Mouse (Mus musculus) liver, embryonic 15.5 days (tissue): ENCODE data around the gene Palm2. TPM values are rescaled to one million over a fixed set of nuclear protein-coding genes. Genes with fewer than 3 reads are reported as not detected.

Source experiments
- ATAC-seq: fragments of 200-750 bp; cut with Nextera tagmentation; 2 replicates; pipeline ENCODE4 v1.8.0; 2017; ENCODE audit warnings: moderate number of reproducible peaks, mild to moderate bottlenecking, moderate library complexity; ENCODE audit not compliant: insufficient read depth
- H3K27ac ChIP-seq: fragments of 300-500 bp; sonication (generic); replicated peaks from 2 replicates; pipeline ENCODE4 v1.5.1; 2015; ENCODE audit warnings: mild to moderate bottlenecking, inconsistent platforms
- H3K27me3 ChIP-seq: fragments of 300-500 bp; sonication (generic); 2 replicates; pipeline ENCODE4 v1.6.1; 2015; ENCODE audit warnings: mild to moderate bottlenecking, inconsistent platforms
- H3K36me3 ChIP-seq: fragments of 300-500 bp; sonication (generic); replicated peaks from 2 replicates; pipeline ENCODE4 v1.6.1; 2015; ENCODE audit warnings: moderate library complexity, mild to moderate bottlenecking, inconsistent platforms
- H3K4me1 ChIP-seq: fragments of 300-500 bp; sonication (generic); replicated peaks from 2 replicates; pipeline ENCODE4 v1.6.1; 2015; ENCODE audit warnings: inconsistent platforms
- H3K4me2 ChIP-seq: fragments of 300-500 bp; sonication (generic); 2 replicates; pipeline ENCODE4 v1.6.1; 2015; ENCODE audit warnings: moderate library complexity, mild to moderate bottlenecking, inconsistent platforms
- H3K4me3 ChIP-seq: fragments of 300-500 bp; sonication (generic); replicated peaks from 2 replicates; pipeline ENCODE4 v1.5.1; 2015; ENCODE audit warnings: mild to moderate bottlenecking, inconsistent platforms
- H3K9ac ChIP-seq: fragments of 300-500 bp; sonication (generic); 2 replicates; pipeline ENCODE4 v1.6.1; 2015; ENCODE audit warnings: moderate library complexity, mild to moderate bottlenecking, inconsistent platforms
- H3K9me3 ChIP-seq: fragments of 300-500 bp; sonication (generic); replicated peaks from 2 replicates; pipeline ENCODE4 v1.6.1; 2016; ENCODE audit warnings: inconsistent platforms
- WGBS: fragments of 180-500 bp; shearing (Covaris S2); methylation state at CpG from one replicate; pipeline ENCODE4 v1.1.7; 2015; ENCODE audit warnings: mixed read lengths; ENCODE audit not compliant: insufficient replicate concordance; 5-methylcytosine and 5-hydroxymethylcytosine counted together
- polyA plus RNA-seq: library from polyadenylated mRNA; unstranded; fragments of >200 nt; fragmentation: Nextera tagmentation; extraction: Ambion mirVana; gene quantifications from 2 replicates; pipeline ENCODE4 v1.2.1, GENCODE M21; 2015

Gene Palm2
- polyA plus RNA-seq, 1 experiment from 2014 or later: 0.16 TPM

DNA sequence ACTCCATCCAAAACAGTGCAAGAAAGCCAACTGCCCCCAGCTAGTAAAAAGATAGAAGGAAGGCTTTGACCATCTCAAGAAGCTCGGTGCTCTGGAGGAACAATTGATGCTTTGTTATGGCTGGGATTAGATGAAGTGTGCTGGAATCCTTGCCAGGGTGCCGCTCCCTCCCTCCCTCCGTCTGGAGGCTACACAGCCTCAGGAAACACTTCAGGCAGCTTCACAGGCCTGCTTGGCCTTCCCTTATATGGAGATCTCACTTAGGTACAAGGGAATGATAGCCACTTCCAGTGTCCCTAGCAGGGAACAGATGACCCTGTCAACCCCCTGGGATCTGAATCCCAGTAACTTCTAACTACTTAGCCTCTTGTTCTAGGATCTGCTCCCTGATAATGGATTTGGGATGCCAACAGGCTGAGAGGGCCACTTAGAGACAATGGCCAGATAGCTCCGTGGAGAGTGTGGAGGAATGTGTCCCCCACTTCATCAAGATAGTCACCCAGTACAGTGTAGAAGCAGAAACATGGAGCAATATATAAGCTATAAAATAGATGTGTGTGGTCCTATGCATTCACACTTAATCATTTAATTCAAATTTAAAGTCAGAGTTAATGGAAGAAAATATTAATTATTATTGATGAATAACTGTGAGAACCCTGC lies 104.1 kb downstream of the Palm2 start:
- no peak for ATAC-seq

DNA sequence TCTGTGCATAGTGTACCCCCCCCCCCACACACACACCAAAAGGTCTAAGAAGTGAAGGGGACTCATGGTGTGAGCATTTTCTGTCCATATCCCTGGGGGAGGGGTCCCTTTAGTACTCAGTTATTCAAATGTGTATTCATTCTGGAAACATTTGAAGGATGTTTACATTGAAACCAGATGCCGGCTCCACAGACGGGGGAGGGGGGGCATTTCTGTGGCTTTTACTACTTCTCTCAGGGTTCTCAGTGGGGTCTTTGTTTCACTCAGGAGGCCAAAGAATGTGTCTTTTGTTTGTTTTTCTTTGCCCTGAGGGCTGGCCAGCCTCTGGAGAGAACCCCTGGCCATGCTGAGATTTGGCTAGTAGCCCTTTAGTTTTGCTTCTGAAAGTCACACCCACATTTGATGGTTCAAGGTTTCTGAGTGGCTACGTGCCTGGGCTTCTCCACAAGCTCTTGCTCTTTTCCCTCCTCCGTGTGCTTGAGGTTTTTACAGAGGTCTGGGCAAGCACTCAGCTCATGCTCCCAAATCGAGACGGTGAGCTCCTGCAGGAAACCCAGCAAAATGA lies 109.7 kb downstream of the Palm2 start:
- Histone ChIP-seq H3K4me3 (no peak overlapping the region), H3K27me3 (no peaks in the 10 kb centered on the region), H3K9me3 (no peaks in the 10 kb centered on the region), H3K36me3 (no peaks in the 10 kb centered on the region), H3K4me2 (no peak overlapping the region), H3K4me1 (no peaks in the 10 kb centered on the region), H3K9ac (no peak overlapping the region), H3K27ac (no peak overlapping the region)
- no peak for ATAC-seq
- 11% methylated on average over 6 of the region's 6 CpGs for WGBS

More for the DNA sequence above, 104.1 kb downstream of the Palm2 start:
- H3K9me3 ChIP-seq: no peaks in the 10 kb centered on the region
- H3K27me3 ChIP-seq: no peaks in the 10 kb centered on the region
- H3K9ac ChIP-seq: no peak overlapping the region
- H3K4me2 ChIP-seq: no peak overlapping the region
- no peaks in the 10 kb centered on the region for H3K4me1 ChIP-seq
- H3K27ac ChIP-seq: no peak overlapping the region
- no peak overlapping the region for H3K4me3 ChIP-seq
- no peaks in the 10 kb centered on the region for H3K36me3 ChIP-seq
- 27% methylated on average over 4 of the region's 4 CpGs for WGBS

DNA sequence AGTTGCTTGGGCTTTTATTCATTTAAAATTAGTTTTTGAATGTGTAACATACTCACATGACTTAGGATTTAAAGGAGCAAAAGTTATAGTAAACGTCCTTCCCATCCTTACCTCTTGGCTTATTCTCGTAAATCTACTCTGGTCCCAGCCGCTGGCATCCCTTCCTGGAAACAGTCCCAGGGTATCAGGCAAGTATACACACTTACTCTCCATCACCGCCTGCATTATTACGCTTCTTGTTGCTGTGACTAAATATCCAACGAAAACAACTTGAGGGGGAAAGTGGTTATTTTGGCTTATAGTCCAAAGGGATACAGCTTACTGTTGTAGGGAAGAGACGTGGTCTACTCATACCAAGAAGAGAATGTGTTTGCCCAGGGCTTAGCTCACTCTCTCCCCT lies 113.7 kb downstream of the Palm2 start:
- 57% methylated on average over 7 of the region's 7 CpGs for WGBS
- no peak overlapping the region for H3K4me3 ChIP-seq
- no peaks in the 10 kb centered on the region for H3K4me1 ChIP-seq
- no peaks in the 10 kb centered on the region for H3K27me3 ChIP-seq
- no peak for ATAC-seq
- H3K27ac ChIP-seq: no peak overlapping the region
- H3K9me3 ChIP-seq: no peaks in the 10 kb centered on the region
- no peaks in the 10 kb centered on the region for H3K36me3 ChIP-seq
- no peak overlapping the region for H3K9ac ChIP-seq
- H3K4me2 ChIP-seq: no peak overlapping the region

GRCm38 (mm10) chr4:57550216-57550615 lies 116.2 kb downstream of the Palm2 start:
- no peak for ATAC-seq
- no peaks in the 10 kb centered on the region for H3K9me3 ChIP-seq
- H3K4me3 ChIP-seq: no peak overlapping the region
- no peaks in the 10 kb centered on the region for H3K27me3 ChIP-seq
- H3K36me3 ChIP-seq: no peaks in the 10 kb centered on the region
- WGBS: 15% methylated on average over 1 of the region's 1 CpGs
- H3K27ac ChIP-seq: no peak overlapping the region
- no peaks in the 10 kb centered on the region for H3K4me1 ChIP-seq
- no peak overlapping the region for H3K4me2 ChIP-seq
- H3K9ac ChIP-seq: no peak overlapping the region

DNA sequence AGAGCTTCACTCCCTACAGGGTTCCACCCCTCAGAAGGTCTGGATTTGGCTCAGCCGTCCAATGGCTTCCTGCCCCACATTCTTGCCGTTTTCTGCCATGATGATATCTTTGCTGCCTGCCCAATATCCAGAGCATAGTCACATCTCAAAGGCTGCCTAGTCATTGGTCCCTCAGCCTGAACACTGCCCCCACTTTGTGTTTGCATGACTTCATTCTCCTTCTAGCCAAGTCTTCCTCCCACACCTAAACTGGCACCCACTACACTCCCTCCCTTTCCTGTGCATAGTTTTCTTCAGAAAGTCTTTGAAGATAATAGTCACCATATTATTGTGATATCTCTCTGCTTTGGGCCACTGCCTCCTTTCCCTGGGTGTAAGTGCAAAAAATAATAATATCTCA lies 123.1 kb downstream of the Palm2 start:
- WGBS: 61% methylated on average over 2 of the region's 2 CpGs
- H3K4me1 ChIP-seq: no peaks in the 10 kb centered on the region
- no peak for ATAC-seq
- no peak overlapping the region for H3K27ac ChIP-seq
- no peaks in the 10 kb centered on the region for H3K27me3 ChIP-seq
- no peak overlapping the region for H3K4me2 ChIP-seq
- H3K36me3 ChIP-seq: no peaks in the 10 kb centered on the region
- no peak overlapping the region for H3K9ac ChIP-seq
- no peaks in the 10 kb centered on the region for H3K9me3 ChIP-seq
- no peak overlapping the region for H3K4me3 ChIP-seq

GRCm38 (mm10) chr4:57559438-57559837 lies 125.4 kb downstream of the Palm2 start:
- H3K9ac ChIP-seq: no peak overlapping the region
- WGBS: 58% methylated on average over 1 of the region's 1 CpGs
- no peaks in the 10 kb centered on the region for H3K36me3 ChIP-seq
- H3K27me3 ChIP-seq: no peaks in the 10 kb centered on the region
- no peaks in the 10 kb centered on the region for H3K9me3 ChIP-seq
- H3K4me1 ChIP-seq: no peaks in the 10 kb centered on the region
- H3K27ac ChIP-seq: no peak overlapping the region
- no peak overlapping the region for H3K4me3 ChIP-seq
- ATAC-seq: no peak
- H3K4me2 ChIP-seq: no peak overlapping the region

DNA sequence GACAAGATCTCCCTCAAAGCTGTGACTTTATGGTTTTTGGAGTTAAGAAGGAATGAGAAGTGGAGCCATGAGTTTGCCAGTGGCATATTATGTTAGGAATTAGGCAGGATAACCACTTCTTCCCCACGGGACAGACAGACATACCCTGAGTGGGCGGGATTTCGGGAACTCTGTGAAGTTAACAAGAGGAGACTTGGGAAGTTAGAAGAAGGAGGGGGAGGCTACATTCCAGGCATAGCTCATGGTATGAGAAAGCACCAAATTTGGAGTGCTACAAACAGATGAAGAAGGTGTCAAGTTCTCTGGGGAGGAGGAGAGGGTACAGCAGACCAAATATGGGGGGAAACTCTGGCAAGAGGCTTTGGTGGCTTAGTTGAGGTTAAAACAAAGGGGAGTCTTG lies 126.0 kb downstream of the Palm2 start:
- Histone ChIP-seq H3K36me3 (no peaks in the 10 kb centered on the region), H3K9me3 (no peaks in the 10 kb centered on the region), H3K4me3 (no peak overlapping the region), H3K4me2 (no peak overlapping the region), H3K27me3 (no peaks in the 10 kb centered on the region), H3K9ac (no peak overlapping the region), H3K27ac (no peak overlapping the region), H3K4me1 (no peaks in the 10 kb centered on the region)
- ATAC-seq: no peak
- 38% methylated on average over 3 of the region's 3 CpGs for WGBS

DNA sequence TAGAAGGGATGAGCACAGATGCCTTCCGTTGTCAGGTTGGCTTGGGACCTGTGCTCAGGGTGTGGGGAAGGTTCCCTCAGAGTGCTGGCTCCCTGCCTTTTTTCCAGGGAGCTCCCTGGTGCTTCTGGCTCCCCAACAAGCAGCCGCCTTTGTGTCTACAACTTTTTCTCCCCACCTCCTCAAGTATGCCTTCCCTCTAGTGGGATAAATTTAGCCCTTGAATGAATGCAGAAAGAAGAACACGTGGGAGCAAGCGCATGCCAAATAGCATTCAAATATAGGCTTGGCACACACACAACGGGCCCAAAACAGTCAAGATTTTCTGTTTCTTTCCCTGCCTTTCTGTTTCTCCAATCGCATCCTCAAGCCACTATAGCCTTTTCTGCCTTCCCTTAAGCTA lies 127.0 kb downstream of the Palm2 start:
- H3K9ac ChIP-seq: no peak overlapping the region
- H3K27me3 ChIP-seq: no peaks in the 10 kb centered on the region
- no peaks in the 10 kb centered on the region for H3K36me3 ChIP-seq
- no peaks in the 10 kb centered on the region for H3K9me3 ChIP-seq
- H3K4me2 ChIP-seq: no peak overlapping the region
- H3K4me3 ChIP-seq: no peak overlapping the region
- H3K4me1 ChIP-seq: no peaks in the 10 kb centered on the region
- no peak overlapping the region for H3K27ac ChIP-seq
- no peak for ATAC-seq
- WGBS: 57% methylated on average over 6 of the region's 6 CpGs

DNA sequence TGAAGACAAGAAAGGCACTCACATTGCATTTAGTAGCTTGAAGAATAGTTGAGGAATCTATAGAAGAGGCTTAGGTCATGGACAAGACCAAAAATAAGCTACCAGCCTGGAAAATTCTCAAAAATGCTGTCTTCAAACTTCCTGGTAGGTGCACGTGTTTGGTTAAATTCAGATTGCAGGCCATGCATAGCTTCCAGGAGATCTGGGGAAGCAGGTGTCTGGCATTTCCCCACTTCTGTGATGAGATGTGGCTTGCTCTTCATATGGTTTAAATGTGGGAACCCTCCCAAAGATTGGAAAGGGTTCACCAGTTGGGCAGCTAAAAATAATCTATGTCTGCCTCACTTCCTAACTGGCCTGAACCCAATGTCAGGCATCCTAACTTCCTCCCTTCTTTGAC lies 131.2 kb downstream of the Palm2 start:
- H3K36me3 ChIP-seq: no peaks in the 10 kb centered on the region
- H3K27me3 ChIP-seq: peaks cover 26% of the 10 kb centered on the region
- 63% methylated on average over 1 of the region's 1 CpGs for WGBS
- no peak overlapping the region for H3K4me2 ChIP-seq
- no peak overlapping the region for H3K27ac ChIP-seq
- no peak overlapping the region for H3K9ac ChIP-seq
- H3K4me3 ChIP-seq: no peak overlapping the region
- no peak for ATAC-seq
- no peaks in the 10 kb centered on the region for H3K9me3 ChIP-seq
- no peaks in the 10 kb centered on the region for H3K4me1 ChIP-seq

GRCm38 (mm10) chr4:57565811-57566210 lies 131.8 kb downstream of the Palm2 start:
- no peak overlapping the region for H3K4me2 ChIP-seq
- no peaks in the 10 kb centered on the region for H3K9me3 ChIP-seq
- no peak overlapping the region for H3K9ac ChIP-seq
- no peaks in the 10 kb centered on the region for H3K36me3 ChIP-seq
- peaks cover 26% of the 10 kb centered on the region for H3K27me3 ChIP-seq
- no peak overlapping the region for H3K27ac ChIP-seq
- ATAC-seq: no peak
- 32% methylated on average over 2 of the region's 2 CpGs for WGBS
- no peaks in the 10 kb centered on the region for H3K4me1 ChIP-seq
- H3K4me3 ChIP-seq: no peak overlapping the region

DNA sequence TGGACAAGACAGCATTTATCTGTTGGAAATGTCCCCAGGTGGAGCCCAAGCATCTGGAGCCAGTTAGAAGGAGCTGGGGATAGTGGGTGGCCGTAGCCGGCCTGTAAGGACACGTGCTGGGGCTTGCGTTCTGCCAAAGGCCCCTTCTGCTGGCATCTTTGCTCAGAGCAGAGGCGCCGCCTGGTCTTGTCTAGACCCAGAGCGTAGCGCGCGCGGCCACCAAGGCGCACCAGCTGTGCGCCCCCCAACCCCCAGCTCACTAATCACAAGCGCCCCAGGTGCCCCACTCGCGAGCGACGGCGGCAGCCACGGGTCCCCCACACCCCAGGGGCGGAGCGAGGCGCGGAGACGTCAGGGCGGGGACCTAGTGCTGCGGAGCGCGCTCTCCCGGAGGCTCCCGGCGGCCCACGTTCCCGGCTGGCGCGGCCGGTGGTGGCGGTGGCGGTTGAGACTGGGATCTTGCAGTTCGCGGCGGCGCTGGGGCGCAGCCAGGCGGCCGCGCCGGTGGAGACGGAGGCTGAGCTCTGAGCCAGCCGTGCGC lies 133.7 kb downstream of the Palm2 start, which contains the start of gene Pakap:
Pakap (plus strand) TSS at position 514 of the 541 bp plus-strand sequence.
- Histone ChIP-seq H3K4me3 (peak within 1 kb of the TSS; percentile 28), H3K27ac (no peak within 1 kb of the TSS), H3K4me1 (no peaks in the 10 kb centered on the region), H3K36me3 (no peaks in the 10 kb centered on the region), H3K4me2 (peak within 1 kb of the TSS; percentile 41), H3K9ac (no peak within 1 kb of the TSS), H3K27me3 (peaks cover 26% of the 10 kb centered on the region), H3K9me3 (no peaks in the 10 kb centered on the region)
- no peak for ATAC-seq
- under 1% methylated on average over 51 of the region's 51 CpGs for WGBS
